Mouse (Mus musculus): ENCODE results near the gene Cabp1. TPM values are rescaled to one million over a fixed set of nuclear protein-coding genes. Genes with fewer than 3 reads are reported as not detected.

The Cabp1 gene
- polyA plus RNA-seq, 2 experiments from 2014 or later, result 0.54 TPM; not detected in 1

GRCm38 (mm10) chr5:115124690-115125089 is 69.5 kb downstream of the Cabp1 start:
- no peak for ATAC-seq

GRCm38 (mm10) chr5:115120978-115121377 is 73.2 kb downstream of the Cabp1 start:
- no peak for ATAC-seq

DNA sequence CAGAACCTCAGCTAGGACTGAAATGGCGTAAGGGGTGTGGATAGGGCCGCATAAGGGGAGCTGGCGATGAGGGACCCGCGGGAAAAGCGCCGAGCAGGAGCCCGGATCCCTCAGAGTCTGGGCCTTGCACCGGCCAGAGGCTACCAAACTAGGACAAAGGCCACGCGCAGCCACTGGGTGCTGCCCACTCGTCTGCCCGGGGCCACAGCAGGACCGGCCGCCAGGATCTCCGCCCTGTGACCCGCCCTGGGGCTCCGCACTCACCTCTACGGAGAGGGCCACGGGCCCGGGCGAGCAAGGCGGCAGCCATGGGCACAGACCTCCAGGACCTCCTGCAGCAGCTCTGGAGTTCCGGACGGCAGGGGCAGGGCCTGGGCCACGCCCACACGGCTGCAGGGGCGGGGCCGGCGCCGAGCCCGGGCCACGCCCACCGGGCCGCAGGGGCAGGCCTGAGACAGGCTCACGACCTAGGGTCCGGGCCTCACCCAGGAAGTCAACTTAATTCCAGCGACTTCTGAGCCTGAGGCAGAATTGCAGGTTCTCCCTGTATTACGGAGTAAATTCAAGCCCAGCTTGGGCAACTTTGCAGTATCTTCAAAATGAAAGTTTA is 75.1 kb downstream of the Cabp1 start, which contains the start of gene Acads:
Acads (minus strand) TSS at position 386 of the 610 bp plus-strand sequence.
- ATAC-seq, result peak; percentile 95

Other genes with a start within 250 kb of the Cabp1 start
- under 1 TPM in 1 of 2 experiments, not detected in 1; 0.13 TPM for gene Hnf1a, start 223.3 kb downstream of the Cabp1 start, polyA plus RNA-seq (2017; shearing (Covaris generic))
- 10 to 100 TPM; 12.2 to 13.3 TPM for gene Sppl3, start 183.2 kb downstream of the Cabp1 start, polyA plus RNA-seq (2017; shearing (Covaris generic))
- 10 to 100 TPM; 11.7 to 19.1 TPM for gene Gm10401, start 96.1 kb downstream of the Cabp1 start, polyA plus RNA-seq (2017; shearing (Covaris generic))
- gene Acads, start 75.0 kb downstream of the Cabp1 start, polyA plus RNA-seq (2017; shearing (Covaris generic)), result 10 to 100 TPM; 14.7 to 24.1 TPM
- gene Unc119b, start 59.4 kb downstream of the Cabp1 start, polyA plus RNA-seq (2017; shearing (Covaris generic)), result 10 to 100 TPM; 18.3 to 19.0 TPM
- 10 to 100 TPM; 26.8 to 37.1 TPM for gene Mlec, start 36.2 kb downstream of the Cabp1 start, polyA plus RNA-seq (2017; shearing (Covaris generic))
- gene Pop5, start 41.5 kb upstream of the Cabp1 start, polyA plus RNA-seq (2017; shearing (Covaris generic)), result 100 to 1,000 TPM; 122 to 135 TPM
- gene Rnf10, start 78.5 kb upstream of the Cabp1 start, polyA plus RNA-seq (2017; shearing (Covaris generic)), result 10 to 100 TPM; 30.8 to 33.1 TPM
- gene Coq5, start 85.3 kb upstream of the Cabp1 start, polyA plus RNA-seq (2017; shearing (Covaris generic)), result 10 to 100 TPM; 27.2 to 34.4 TPM
- gene Dynll1, start 106.6 kb upstream of the Cabp1 start, polyA plus RNA-seq (2017; shearing (Covaris generic)), result 100 to 1,000 TPM; 459 to 496 TPM
- gene Srsf9, start 132.8 kb upstream of the Cabp1 start, polyA plus RNA-seq (2017; shearing (Covaris generic)), result 10 to 100 TPM; 17.9 to 23.8 TPM
- gene Gatc, start 146.8 kb upstream of the Cabp1 start, polyA plus RNA-seq (2017; shearing (Covaris generic)), result 10 to 100 TPM; 11.3 to 12.0 TPM
- 10 to 100 TPM; 42.3 to 45.6 TPM for gene Triap1, start 146.8 kb upstream of the Cabp1 start, polyA plus RNA-seq (2017; shearing (Covaris generic))
- 100 to 1,000 TPM; 589 to 624 TPM for gene Cox6a1, start 154.6 kb upstream of the Cabp1 start, polyA plus RNA-seq (2017; shearing (Covaris generic))
- not detected for gene Msi1, start 235.2 kb upstream of the Cabp1 start, polyA plus RNA-seq (2017; shearing (Covaris generic))

Measured in activated CD4-positive, CD25-positive, alpha-beta regulatory T cell, adult 4 months (primary cell).